Mouse (Mus musculus): ENCODE measurements around the gene Bex1.
A peak's percentile ranks its signal among the peaks of the same experiment; 100 is the strongest.
"Not testable (repeated sequence)": the region's sequence is repeated elsewhere in the genome, so short reads cannot be mapped to it uniquely, and the experiment has no call there.

Gene Bex1

DNA sequence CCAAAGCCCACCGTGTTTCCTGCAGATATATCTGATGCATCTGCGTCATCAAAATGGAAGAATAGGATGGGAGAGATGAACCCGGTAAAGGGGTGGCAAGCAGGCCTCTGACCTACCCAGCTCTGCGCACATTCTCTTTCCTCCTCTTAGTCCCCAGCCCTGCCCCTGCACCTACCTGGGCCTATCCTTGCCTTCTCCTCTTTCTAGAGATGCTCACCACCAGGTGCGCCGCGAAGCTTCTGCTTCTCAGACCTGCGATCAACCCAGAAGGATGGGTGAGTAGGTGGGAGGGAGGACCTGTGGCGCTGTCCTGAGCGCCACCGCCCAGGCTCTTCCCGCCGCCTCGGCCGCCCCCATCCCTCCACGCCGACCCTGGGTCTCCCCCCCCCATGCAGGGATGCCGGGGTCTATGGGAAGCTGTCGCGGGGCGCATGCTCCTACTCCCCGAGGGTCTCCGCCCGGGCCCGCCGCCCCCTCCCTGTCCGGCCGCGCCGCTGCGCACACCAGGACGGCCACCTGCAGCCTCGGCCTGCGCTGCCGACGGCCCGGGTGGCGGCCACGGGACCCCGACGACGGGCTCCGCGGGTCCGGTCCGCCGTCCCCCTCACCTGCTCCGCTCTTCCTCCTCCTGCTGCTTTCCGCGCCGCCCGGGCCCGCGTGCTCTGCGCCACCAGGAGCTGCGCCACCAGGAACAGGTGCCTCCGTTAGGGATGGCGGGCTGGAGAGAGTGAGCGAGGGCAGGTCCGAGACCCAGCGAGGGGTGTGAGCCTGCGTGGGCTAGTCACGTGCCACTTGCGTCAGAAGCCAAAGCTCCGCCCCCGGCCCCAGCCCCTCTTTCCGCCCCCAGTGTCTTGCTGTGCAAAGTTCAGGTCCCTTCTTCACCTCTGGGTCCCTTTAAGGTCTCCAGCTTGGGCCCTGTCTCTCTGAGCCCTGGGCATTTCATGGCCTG lies at the start of gene Bex1, which contains the start of gene Tceal7:
TSS of gene Bex1 (minus strand) at position 785 of the 949 bp plus-strand sequence.
TSS of gene Tceal7 (plus strand) at position 51 of the 949 bp plus-strand sequence.
- DNase-seq (ENCODE audit: low spot score) = not testable (repeated sequence)

- DNase-seq (ENCODE audit: low spot score) = no peak
Observed at GRCm38 (mm10) chrX:136252023-136252729, 36.9 kb upstream of the Bex1 start.

GRCm38 (mm10) chrX:136249671-136250070 lies 34.4 kb upstream of the Bex1 start:
- DNase-seq (ENCODE audit: low spot score) = no peak

- peak; percentile 6 for DNase-seq (ENCODE audit: low spot score)
Observed at GRCm38 (mm10) chrX:136248811-136249210, 33.5 kb upstream of the Bex1 start.

- peak; percentile 11 for DNase-seq (ENCODE audit: low spot score)
Observed at GRCm38 (mm10) chrX:136245521-136246071, 30.3 kb upstream of the Bex1 start.

DNA sequence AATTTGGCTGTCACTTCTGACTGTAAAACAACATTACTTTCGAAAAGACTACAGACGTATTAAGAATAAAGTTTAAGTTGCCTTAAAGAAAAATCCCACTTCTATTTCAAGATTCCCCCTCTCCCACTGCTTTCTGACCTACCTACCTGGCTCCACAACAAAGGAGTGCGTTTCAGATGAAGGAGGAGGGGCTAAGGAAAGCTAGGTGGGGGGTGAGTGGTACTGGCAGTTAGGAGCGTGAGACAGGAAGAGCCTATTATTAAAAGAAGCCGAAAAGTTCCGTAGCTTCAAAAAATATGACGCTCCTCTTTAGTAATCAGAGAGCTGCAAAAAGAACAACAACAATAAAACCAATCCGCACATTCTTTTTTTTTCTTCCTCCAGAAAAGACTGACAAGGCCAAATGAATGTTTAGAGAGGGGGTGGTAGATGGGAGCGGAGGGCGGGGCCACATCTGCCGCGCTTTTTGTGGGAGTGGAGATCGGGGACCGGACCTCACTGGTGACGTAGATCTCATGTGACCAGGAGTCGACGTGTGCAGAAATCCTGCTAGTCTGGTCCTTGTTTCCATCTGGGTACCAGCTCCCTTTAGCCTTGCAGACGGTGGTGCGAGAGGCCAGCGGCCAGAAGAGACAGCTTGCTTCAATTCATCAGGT lies 29.4 kb upstream of the Bex1 start, which contains the start of gene Tceal9:
TSS of gene Tceal9 (plus strand) at position 506 of the 656 bp plus-strand sequence.
- peak; percentile 78 for DNase-seq (ENCODE audit: low spot score)

GRCm38 (mm10) chrX:136243181-136243580 lies 27.9 kb upstream of the Bex1 start:
- no peak for DNase-seq (ENCODE audit: low spot score)

GRCm38 (mm10) chrX:136238118-136238517 lies 22.8 kb upstream of the Bex1 start:
- DNase-seq (ENCODE audit: low spot score) = peak; percentile 49

GRCm38 (mm10) chrX:136227768-136228167 lies 12.5 kb upstream of the Bex1 start:
- DNase-seq (ENCODE audit: low spot score) = no peak

GRCm38 (mm10) chrX:136223714-136224113 lies 8.4 kb upstream of the Bex1 start:
- DNase-seq (ENCODE audit: low spot score) = no peak

DNA sequence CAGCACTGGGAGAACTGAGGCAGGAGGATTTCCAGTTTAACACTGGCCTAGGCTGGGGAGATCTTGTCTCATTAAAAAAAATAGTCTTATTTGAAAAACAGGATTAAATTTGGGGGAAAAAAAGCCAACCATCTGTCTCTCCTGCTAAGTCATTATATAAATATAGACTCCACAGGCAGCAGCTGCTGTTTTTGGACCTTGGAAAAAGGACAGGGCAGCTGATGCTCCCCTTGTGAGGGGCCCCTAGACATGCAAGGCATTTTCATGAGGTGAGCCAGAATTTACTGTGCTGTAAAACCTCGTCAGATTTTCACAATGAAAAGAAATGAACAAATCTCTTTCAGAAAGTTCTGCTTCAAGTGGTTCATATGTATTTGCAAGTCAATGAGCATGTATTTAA lies 990 bp upstream of the Bex1 start:
- no peak for DNase-seq (ENCODE audit: low spot score)

DNA sequence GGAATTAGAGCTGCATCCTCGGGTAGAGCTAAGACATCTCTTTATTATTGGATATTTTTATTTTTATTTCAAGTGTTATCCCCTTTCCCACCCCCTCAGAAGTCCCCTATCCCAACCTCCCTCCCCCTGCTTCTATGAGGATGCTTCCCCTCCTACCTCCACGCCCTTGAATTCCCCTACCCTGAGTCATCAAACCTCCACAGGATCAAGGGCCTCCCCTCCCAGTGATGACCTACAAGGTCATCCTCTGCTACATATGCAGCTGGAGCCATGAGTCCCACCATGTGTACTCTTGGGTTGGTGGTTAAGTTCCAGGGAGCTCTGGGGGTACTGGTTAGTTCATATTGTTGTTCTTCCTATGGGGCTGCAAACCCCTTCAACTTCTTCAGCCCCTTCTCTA lies 1.9 kb downstream of the Bex1 start:
- no peak for DNase-seq (ENCODE audit: low spot score)

DNA sequence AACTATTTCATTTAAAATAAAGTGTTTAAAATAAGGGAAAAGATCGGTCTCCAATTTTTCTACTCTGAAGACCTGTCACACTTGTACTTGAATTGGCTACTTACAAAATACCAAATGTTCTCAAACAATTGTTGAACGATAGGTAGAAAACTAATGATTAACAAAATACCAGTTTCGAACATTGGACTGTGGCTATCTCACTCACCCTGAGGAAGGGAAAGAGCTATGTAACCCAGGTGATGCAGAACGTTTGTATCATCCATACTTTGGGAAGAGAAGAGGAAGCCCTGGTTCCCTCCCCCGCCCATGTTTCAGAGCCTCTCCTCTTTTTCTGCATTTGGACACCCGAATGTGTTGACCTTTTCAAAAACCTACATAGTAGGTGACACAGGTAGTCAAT lies 10.9 kb downstream of the Bex1 start:
- no peak for DNase-seq (ENCODE audit: low spot score)

GRCm38 (mm10) chrX:136203664-136204066 lies 11.6 kb downstream of the Bex1 start, which contains the start of gene Tceal5:
Gene Tceal5, minus strand, starts transcription at chrX:136203876.
- peak; percentile 18 for DNase-seq (ENCODE audit: low spot score)

DNA sequence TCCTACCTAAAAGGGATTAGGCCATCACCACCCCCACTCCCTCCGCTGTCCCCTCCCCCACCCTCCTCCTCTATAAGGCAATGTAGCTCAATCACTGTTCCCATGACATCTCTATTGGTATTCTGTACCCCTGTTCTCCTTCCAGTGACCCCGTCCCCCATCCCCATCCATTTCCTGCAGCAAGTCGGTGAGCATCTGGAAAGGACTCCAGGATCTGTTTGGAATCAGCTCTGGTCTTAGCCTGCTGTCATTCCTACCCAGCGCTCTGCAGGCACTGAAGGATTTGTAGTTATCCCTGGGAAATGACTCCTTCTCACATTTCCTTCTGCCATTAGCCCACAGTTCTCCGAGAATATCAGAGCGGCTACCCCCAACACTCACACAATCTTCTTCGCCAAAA lies 12.1 kb downstream of the Bex1 start:
- DNase-seq (ENCODE audit: low spot score) = no peak

DNA sequence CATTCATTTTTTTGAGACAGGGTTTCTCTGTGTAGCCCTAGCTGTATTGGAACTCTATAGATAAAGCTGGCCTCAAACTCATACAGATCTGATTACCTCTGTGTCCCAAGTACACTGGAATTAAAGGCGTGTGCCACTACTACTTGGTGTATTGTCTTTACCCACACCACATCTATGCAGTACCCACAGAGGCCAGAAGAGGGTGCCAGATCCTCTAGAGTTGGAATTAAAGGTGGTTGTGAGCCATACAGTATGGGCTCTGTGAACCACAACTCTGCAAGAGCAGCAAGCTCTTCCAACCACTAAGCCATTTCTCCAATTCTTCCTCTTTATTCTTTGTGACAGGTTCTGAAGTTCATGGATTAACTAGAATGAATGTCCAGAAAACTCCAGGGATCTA lies 18.4 kb downstream of the Bex1 start:
- DNase-seq (ENCODE audit: low spot score) = peak; percentile 11

DNA sequence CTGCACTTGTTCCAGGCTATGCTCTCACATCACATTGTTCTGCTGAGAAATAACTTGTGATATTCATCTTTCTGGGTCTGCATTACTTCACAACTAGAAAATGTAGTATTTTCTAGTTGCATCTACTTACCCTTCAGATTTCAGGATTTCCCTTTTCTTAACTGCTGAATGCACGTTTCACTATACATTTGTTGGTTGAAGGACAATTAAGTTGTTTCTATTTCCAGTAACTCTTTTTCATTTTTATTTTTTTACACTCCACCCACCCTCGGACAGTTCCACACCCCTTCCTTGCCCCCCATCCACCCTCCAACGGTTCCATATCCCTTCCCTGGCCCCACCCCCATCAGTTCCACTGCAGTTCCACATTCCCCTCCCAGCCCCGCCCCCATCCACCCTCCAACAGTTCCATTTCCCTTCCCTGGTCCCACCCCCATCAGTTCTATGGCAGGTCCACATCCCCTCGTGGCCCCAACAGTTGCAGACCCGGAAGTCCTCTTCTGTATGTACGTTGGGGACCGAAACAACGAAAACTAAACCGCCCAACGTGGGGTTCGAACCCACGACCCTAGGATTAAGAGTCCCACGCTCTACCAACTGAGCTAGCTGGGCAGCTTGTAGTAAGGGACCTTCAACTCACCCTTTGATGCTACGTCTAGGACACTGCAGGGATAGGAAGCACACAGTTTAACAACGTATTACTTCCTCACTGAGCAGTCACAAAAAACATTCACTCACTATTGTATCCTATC lies 19.9 kb downstream of the Bex1 start:
- no peak for DNase-seq (ENCODE audit: low spot score)

GRCm38 (mm10) chrX:136183107-136183506 lies 32.2 kb downstream of the Bex1 start:
- DNase-seq (ENCODE audit: low spot score) = no peak

DNA sequence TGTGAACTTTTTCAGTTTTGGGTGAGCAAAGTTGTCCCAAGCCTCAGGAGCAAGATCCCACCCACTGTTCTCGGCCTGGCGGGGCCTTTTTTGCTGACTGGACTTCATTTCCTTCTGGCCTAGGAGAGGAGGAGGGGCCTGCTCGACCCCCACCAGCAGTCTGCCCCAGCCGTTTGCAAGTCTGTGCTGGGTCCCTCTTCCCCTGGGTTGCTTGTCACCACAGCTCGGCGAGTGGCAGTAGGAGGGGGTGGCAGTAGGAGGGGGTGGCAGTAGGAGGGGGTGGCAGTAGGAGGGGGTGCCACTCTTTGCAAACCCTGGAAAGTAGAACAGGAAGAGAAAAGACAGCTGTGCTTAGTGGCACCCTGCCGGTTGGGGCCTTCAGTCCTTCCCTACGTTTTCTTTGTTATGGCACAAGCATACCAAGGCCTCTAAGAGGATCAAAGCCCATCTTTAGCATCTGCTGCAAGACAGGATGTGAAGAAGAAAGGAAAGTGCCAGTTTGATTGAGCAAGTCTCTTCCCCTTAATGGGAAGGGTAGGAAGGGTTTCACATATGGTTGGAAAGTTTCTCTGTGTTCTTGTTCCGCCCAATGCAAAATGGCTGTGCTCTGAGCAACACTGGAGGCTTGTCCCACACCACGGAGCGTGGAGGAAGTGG lies 34.3 kb downstream of the Bex1 start:
- no peak for DNase-seq (ENCODE audit: low spot score)

DNA sequence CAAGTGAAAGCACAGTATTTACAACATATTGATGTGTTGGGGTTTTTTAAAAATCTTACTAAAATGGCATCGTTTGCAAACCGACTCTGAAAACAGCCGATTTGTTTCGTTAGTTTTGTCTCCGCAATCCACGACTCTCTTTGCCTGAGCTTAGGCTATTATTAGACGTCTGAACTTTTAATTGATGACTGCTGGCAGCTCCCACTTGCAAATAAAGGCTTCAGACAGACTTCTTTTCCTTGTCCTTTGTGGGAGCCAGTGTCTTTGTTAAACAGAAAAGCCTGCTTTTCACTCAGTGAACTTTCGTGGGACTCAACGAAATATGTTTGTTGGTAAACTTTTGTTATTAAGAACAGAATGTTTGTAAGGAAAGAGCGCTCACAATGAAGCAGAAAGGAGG lies 42.5 kb downstream of the Bex1 start:
- no peak for DNase-seq (ENCODE audit: low spot score)

- peak; percentile 80 for DNase-seq (ENCODE audit: low spot score)
Observed at GRCm38 (mm10) chrX:136172118-136172551, 43.2 kb downstream of the Bex1 start, which contains the start of gene Tceal8. Gene Tceal8, minus strand, starts transcription at chrX:136172342.

Data from urinary bladder, postnatal 14 days (tissue).